Mouse (Mus musculus) midbrain, embryonic 13.5 days (tissue): ENCODE results near the gene Mfsd12. TPM values are rescaled to one million over a fixed set of nuclear protein-coding genes. Genes with fewer than 3 reads are reported as not detected.
A peak's percentile ranks its signal among the peaks of the same experiment; 100 is the strongest.

ENCODE experiments used
- ATAC-seq: fragments of 200-750 bp; cut with Nextera tagmentation; 2 replicates; pipeline ENCODE4 v1.8.0; 2017; ENCODE audit warnings: mild to moderate bottlenecking, moderate TSS enrichment, moderate library complexity
- H3K27ac ChIP-seq: fragments of 300-500 bp; sonication (generic); 2 replicates; pipeline ENCODE4 v1.5.1; 2015; ENCODE audit warnings: inconsistent platforms, mild to moderate bottlenecking, moderate library complexity
- H3K27me3 ChIP-seq: fragments of 300-500 bp; sonication (generic); 2 replicates; pipeline ENCODE4 v1.6.1; 2015; ENCODE audit warnings: mild to moderate bottlenecking, inconsistent platforms
- H3K36me3 ChIP-seq: fragments of 300-500 bp; sonication (generic); 2 replicates; pipeline ENCODE4 v1.6.1; 2015; ENCODE audit warnings: mild to moderate bottlenecking, inconsistent platforms
- H3K4me1 ChIP-seq: fragments of 300-500 bp; sonication (generic); replicated peaks from 2 replicates; pipeline ENCODE4 v1.6.1; 2015; ENCODE audit warnings: inconsistent platforms
- H3K4me2 ChIP-seq: fragments of 300-500 bp; sonication (generic); replicated peaks from 2 replicates; pipeline ENCODE4 v1.6.1; 2015; ENCODE audit warnings: moderate library complexity, mild to moderate bottlenecking, inconsistent platforms
- H3K4me3 ChIP-seq: fragments of 300-500 bp; sonication (generic); replicated peaks from 2 replicates; pipeline ENCODE4 v1.5.1; 2015; ENCODE audit warnings: mild to moderate bottlenecking, inconsistent platforms
- H3K9ac ChIP-seq: fragments of 300-500 bp; sonication (generic); replicated peaks from 2 replicates; pipeline ENCODE4 v1.6.1; 2015; ENCODE audit warnings: mild to moderate bottlenecking, inconsistent platforms
- H3K9me3 ChIP-seq: fragments of 300-500 bp; sonication (generic); 2 replicates; pipeline ENCODE4 v1.6.1; 2016; ENCODE audit warnings: mild to moderate bottlenecking, inconsistent platforms
- WGBS: fragments of 180-500 bp; shearing (Covaris S2); methylation state at CpG from one replicate; pipeline ENCODE4 v1.1.7; 2015; 5-methylcytosine and 5-hydroxymethylcytosine counted together
- polyA plus RNA-seq: library from polyadenylated mRNA; unstranded; fragments of >200 nt; fragmentation: Nextera tagmentation; extraction: Ambion mirVana; gene quantifications from 2 replicates; pipeline ENCODE4 v1.2.1, GENCODE M21; 2015

Mfsd12 gene
- polyA plus RNA-seq, 1 experiment from 2014 or later = 10.1 TPM

DNA sequence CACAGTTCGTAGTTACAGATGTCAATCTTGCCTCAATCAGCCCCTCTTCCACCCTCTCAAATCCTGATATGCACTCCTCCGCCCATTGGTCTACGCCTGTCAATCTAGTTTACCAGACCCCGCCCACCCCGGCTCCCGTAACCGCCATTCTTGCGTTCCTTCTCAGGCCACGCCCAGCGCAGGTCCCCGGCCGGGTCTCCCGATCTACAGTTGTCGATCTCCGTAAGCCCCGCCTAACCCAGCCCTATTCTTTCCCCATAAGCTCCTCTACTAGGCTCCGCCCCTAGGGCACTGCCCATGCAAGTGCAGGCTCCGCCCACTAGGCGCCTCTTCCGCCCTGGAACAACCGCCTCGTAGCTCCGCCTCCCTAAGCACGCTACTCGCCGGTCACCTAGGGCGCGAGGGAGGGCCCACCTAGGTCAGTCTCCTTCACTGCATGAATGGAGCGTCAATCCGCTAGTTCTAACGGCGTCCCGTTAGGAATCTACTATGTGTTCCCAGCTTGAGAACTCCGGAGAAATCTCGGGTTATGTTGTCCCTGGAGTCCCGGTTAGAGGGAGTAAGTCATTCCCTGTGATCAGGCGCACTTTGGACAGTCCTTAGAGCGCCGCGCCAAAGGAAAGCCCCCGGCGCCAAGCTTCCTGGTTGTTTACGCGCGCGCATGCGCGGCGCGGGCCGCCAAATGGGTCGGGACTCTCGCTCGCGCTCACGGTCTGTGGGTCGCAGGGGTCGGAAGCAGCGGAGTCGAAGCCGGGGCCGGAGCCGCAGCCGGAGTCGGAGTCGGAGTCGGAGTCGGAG lies 36.5 kb upstream of the Mfsd12 start, which contains the start of gene Cactin:
Gene Cactin (plus strand): TSS at position 554 of the 798 bp plus-strand sequence.
- H3K9ac ChIP-seq = peak within 1 kb of the TSS; percentile 92
- H3K4me3 ChIP-seq = peak within 1 kb of the TSS; percentile 96
- H3K36me3 ChIP-seq = peaks cover 66% of the 10 kb centered on the region
- H3K4me1 ChIP-seq = peaks cover 36% of the 10 kb centered on the region
- under 1% methylated on average over 68 of the region's 68 CpGs for WGBS
- peak; percentile 93 for ATAC-seq
- H3K4me2 ChIP-seq = peak within 1 kb of the TSS; percentile 87
- no peaks in the 10 kb centered on the region for H3K27me3 ChIP-seq
- peak within 1 kb of the TSS; percentile 90 for H3K27ac ChIP-seq
- no peaks in the 10 kb centered on the region for H3K9me3 ChIP-seq

DNA sequence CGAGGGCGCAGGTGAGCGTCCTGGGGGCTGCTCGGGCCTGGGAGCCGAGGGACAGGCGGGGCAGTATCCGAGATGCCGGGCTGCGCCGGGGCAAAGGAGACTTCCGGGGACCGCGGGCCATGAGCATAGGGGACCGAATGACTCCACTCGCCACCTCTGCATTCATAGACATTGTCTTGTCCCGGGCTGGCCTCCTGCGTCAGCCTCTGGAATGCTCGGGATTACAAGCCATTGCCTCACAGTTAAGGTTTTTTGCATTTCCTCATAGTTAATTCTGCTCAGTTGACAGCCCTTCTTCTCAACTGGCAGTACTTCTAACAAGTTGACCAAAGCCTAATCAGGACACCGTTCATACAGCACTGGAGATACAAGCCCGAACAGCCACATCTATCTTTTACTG lies 35.9 kb upstream of the Mfsd12 start:
- Histone ChIP-seq H3K9me3 (no peaks in the 10 kb centered on the region), H3K4me3 (peak overlapping the region; percentile 96), H3K4me1 (peaks cover 33% of the 10 kb centered on the region), H3K27me3 (no peaks in the 10 kb centered on the region), H3K27ac (peak overlapping the region; percentile 90), H3K36me3 (peaks cover 66% of the 10 kb centered on the region), H3K4me2 (peak overlapping the region; percentile 87), H3K9ac (peak overlapping the region; percentile 92)
- ATAC-seq = peak; percentile 7
- 3% methylated on average over 20 of the region's 20 CpGs for WGBS

DNA sequence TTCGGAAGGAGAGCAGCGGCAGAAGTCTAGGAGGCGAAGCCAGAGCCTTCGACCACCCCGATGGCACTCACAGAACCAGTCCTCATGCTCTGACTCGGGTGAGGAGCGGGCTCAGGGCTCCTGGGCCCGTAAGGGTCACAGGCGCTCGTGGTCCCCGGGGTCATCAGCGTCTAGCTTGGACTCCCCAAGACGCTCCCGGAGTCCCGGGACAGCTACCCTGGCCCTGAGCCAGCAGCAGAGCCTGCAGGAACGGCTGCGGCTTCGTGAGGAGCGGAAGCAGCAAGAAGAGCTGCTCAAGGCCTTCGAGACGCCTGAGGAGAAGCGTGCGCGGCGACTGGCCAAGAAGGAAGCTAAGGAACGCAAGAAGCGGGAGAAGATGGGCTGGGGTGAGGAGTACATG lies 34.8 kb upstream of the Mfsd12 start:
- Histone ChIP-seq H3K4me3 (peak overlapping the region; percentile 96; the same call in 1 of the 2 replicates), H3K27ac (no peak overlapping the region), H3K4me1 (peaks cover 25% of the 10 kb centered on the region), H3K4me2 (peak overlapping the region; percentile 87; the same call in 1 of the 2 replicates), H3K9me3 (no peaks in the 10 kb centered on the region), H3K27me3 (no peaks in the 10 kb centered on the region), H3K9ac (no peak overlapping the region; the same call in 1 of the 2 replicates), H3K36me3 (peaks cover 66% of the 10 kb centered on the region)
- WGBS = 94% methylated on average over 27 of the region's 27 CpGs
- no peak for ATAC-seq

DNA sequence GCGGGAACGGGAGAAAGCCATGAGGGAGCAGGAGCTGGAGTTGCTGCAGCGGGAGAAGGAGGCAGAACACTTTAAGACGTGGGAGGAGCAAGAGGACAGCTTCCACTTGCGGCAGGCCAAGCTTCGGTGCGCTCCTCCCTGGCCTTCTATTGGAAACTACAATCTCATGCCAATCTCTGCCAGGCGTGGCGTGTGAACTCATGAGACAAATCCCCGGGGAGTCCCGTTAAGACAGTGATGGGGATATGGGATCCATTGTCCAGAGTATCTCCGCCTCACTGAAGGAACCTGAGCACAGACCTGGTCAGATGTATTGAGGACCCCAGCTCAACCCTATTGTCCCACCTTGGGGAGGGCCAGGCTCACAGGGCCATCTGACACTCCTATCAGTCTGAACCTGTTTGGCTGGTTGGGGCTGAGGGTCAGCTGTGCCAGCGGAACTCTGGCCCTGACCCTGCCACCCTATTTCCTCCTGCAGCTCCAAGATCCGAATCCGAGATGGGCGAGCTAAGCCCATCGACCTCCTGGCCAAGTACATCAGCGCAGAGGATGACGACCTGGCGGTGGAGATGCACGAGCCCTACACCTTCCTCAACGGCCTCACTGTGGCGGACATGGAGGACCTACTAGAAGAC lies 34.0 kb upstream of the Mfsd12 start:
- H3K36me3 ChIP-seq = peaks cover 66% of the 10 kb centered on the region
- H3K4me3 ChIP-seq = no peak overlapping the region
- H3K27ac ChIP-seq = no peak overlapping the region
- H3K4me2 ChIP-seq = no peak overlapping the region
- H3K9me3 ChIP-seq = no peaks in the 10 kb centered on the region
- ATAC-seq = no peak
- H3K9ac ChIP-seq = no peak overlapping the region
- H3K27me3 ChIP-seq = no peaks in the 10 kb centered on the region
- H3K4me1 ChIP-seq = peaks cover 25% of the 10 kb centered on the region
- 94% methylated on average over 23 of the region's 23 CpGs for WGBS

DNA sequence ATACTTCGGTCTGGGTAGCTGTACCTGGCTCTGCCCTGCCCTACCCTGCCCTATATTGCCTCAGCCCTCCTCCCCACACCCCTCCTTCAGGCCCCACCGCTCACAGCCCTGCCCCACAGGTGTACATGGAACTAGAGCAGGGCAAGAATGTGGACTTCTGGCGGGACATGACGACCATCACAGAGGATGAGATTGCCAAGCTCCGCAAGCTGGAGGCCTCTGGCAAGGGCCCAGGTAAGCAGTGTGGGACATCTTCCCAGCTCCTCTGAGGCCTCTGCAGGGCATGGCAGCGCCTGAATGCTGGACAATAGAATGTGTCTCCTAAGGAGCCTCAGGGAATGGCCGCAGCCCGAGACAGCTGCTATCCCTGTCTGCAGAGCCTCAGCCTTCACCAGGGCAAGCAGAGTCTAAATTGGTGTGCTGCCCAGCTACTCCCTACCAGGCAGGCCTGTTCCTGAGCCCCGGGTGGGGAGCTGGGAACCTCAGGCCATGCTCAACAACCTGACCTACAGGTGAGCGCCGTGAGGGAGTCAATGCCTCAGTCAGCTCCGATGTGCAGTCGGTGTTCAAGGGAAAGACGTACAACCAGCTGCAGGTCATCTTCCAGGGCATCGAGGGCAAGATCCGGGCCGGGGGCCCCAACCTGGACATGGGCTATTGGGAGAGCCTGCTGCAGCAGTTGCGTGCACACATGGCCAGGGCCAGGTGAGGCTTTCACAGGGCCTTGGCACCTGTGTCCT lies 33.3 kb upstream of the Mfsd12 start:
- 95% methylated on average over 18 of the region's 18 CpGs for whole genome bisulfite sequencing
- Histone ChIP-seq H3K4me3 (no peak overlapping the region), H3K27me3 (no peaks in the 10 kb centered on the region), H3K36me3 (peaks cover 60% of the 10 kb centered on the region), H3K27ac (no peak overlapping the region), H3K9ac (no peak overlapping the region), H3K4me1 (peaks cover 21% of the 10 kb centered on the region), H3K4me2 (no peak overlapping the region), H3K9me3 (no peaks in the 10 kb centered on the region)
- ATAC-seq = no peak

DNA sequence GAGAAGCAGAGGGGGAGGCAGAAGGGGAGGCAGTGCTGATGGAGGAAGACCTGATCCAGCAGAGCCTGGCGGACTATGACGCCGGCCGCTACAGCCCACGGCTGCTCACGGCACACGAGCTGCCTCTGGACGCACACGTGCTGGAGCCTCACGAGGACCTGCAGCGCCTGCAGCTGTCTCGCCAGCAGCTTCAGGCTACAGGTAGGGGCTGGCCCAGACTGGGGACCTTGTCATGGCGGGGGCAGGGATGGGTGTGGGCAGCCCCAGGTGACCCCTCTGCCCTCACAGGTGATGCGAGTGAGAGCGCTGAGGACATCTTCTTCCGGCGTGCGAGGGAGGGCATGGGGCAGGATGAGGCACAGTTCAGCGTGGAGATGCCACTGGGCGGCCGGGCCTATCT lies 32.1 kb upstream of the Mfsd12 start:
- 94% methylated on average over 21 of the region's 21 CpGs for WGBS
- H3K4me3 ChIP-seq = no peak overlapping the region
- peaks cover 60% of the 10 kb centered on the region for H3K36me3 ChIP-seq
- ATAC-seq = no peak
- peaks cover 12% of the 10 kb centered on the region for H3K4me1 ChIP-seq
- no peak overlapping the region for H3K4me2 ChIP-seq
- no peak overlapping the region for H3K27ac ChIP-seq
- H3K27me3 ChIP-seq = no peaks in the 10 kb centered on the region
- no peak overlapping the region for H3K9ac ChIP-seq
- no peaks in the 10 kb centered on the region for H3K9me3 ChIP-seq

DNA sequence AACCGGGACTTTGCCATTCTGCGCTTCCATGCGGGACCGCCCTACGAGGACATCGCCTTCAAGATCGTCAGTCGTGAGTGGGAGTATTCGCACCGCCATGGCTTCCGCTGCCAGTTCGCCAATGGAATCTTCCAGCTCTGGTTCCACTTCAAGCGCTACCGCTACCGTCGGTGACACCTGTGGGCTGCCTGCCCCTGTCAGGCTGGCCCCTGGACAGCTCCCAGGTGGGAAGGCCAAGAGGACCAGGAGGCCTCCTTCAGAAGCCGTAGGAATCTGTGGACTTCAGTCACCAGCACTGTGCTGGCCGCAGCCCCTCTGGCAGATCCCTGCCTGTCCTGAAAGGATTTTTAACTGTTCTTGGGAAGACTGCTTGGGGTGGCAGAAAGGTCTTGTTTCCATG lies 31.5 kb upstream of the Mfsd12 start:
- Histone ChIP-seq H3K4me2 (no peak overlapping the region), H3K36me3 (peaks cover 60% of the 10 kb centered on the region), H3K4me3 (no peak overlapping the region), H3K4me1 (peaks cover 12% of the 10 kb centered on the region), H3K27ac (no peak overlapping the region), H3K27me3 (0 out of 2 replicates have a peak, but pooled peaks cover 6% of the 10 kb centered on the region), H3K9me3 (no peaks in the 10 kb centered on the region), H3K9ac (no peak overlapping the region)
- 95% methylated on average over 18 of the region's 18 CpGs for WGBS
- no peak for ATAC-seq

DNA sequence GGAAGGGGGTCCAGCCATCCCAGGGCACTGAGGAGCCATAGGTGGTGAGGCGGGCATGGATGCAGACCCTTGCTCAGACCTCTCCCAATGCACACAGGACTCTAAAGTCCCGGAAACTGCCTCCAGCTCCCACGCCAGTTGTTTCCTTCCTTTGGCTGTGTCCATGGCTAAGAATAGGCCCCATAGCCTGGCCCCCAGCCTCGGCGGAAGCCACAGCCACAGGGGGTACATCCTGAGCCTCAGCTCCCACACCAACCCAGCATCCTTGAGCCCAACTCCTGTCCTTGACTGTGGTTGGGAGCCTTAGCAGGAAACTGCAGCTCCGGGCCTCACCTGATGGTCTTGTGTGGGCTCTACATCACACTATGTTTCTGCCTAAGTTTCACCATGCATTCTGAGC lies 30.4 kb upstream of the Mfsd12 start:
- Histone ChIP-seq H3K9me3 (no peaks in the 10 kb centered on the region), H3K4me2 (no peak overlapping the region), H3K9ac (no peak overlapping the region), H3K4me1 (peaks cover 7% of the 10 kb centered on the region), H3K4me3 (no peak overlapping the region), H3K36me3 (peaks cover 60% of the 10 kb centered on the region), H3K27me3 (peaks cover 11% of the 10 kb centered on the region), H3K27ac (no peak overlapping the region)
- no peak for ATAC-seq
- WGBS = 89% methylated on average over 6 of the region's 6 CpGs

DNA sequence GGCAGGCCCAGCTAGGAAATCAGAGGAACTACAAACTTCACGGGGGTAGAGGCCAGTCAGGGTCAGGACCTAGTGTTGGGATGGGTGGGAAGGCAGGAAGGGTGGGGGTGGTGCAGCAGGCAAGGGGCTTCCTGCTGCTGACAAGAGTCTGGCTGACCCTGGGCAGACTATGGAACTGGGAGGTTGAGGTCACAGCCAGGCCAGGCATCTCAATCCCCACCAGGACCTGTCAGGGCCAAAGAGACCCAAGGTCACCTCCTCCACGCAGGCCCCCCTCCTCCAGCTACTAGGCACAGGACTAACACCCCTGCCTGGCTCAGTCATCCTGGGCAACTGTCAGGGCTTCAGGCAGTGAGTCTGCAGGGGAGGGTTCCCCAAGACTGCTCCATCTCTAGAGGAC lies 29.3 kb upstream of the Mfsd12 start:
- Histone ChIP-seq H3K4me2 (no peak overlapping the region), H3K9me3 (no peaks in the 10 kb centered on the region), H3K27ac (no peak overlapping the region), H3K36me3 (peaks cover 52% of the 10 kb centered on the region), H3K9ac (no peak overlapping the region), H3K27me3 (peaks cover 21% of the 10 kb centered on the region), H3K4me3 (no peak overlapping the region), H3K4me1 (0 out of 2 replicates have a peak, but pooled peaks cover 4% of the 10 kb centered on the region)
- 55% methylated on average over 2 of the region's 2 CpGs for WGBS
- no peak for ATAC-seq

DNA sequence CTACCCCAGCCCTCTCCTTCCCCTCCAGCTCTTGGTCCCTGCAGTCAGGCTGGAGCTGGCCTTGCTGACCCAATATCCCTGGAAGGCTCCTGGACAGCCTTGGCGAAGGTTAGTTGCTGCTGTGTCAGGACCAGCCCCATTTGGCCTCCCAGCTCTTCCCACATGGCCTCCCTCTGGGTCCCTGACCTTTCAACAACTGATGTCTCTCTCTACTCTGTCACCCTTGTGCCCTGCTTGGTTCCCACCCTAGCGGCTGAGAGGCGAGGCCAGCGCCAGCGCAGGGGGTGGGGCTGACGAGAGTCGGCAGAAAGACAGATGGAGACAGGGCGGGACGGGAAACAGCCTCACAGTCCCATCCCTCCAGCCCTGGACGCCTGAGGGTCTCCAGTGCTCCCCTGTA lies 28.9 kb upstream of the Mfsd12 start, which contains the start of gene Tbxa2r:
Gene Tbxa2r (plus strand): TSS at position 346 of the 400 bp plus-strand sequence.
- Histone ChIP-seq H3K27me3 (peaks cover 25% of the 10 kb centered on the region), H3K9me3 (no peaks in the 10 kb centered on the region), H3K4me3 (no peak within 1 kb of the TSS), H3K9ac (0 out of 2 replicates have a peak within 1 kb of the TSS, but pooled peaks have one; percentile 10), H3K4me2 (no peak within 1 kb of the TSS), H3K4me1 (0 out of 2 replicates have a peak, but pooled peaks cover 4% of the 10 kb centered on the region), H3K27ac (no peak within 1 kb of the TSS), H3K36me3 (peaks cover 47% of the 10 kb centered on the region)
- no peak for ATAC-seq
- WGBS = 15% methylated on average over 10 of the region's 10 CpGs

DNA sequence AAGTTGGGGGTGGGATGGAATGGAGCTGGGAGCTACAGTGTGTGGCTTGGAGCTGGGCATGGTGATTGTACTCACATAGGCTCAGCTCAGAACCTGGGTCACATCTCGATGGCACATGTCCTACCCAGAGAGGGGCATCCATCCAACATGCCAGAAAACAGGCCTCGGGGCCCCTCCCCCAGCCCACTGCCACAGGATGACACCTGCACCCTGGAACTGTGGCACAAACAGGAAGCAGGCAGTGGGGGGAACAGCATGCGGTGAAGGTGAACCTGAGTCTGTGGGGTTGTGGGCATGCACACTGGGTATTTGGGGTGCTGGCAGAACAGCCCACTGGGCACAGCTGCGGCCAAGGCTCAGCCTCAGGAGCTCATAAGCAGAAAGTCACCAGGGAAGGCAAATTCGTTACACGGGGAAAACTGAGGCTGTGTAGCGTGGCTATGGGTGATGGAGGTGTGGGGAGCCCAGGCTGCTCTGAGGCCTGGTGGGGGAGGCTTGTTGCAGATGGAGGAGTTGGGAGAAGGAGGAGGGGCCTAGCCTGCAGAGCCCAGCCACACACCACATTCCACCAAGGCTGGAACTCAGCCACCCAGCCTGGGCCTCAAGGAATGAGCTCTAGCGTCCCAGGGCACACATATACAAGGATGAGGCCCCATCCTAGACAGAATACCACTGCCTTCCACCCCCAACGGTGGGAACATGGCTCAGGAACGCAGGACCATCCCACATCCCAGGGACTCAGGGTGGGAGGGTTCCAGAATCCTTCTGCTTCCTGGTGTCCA lies 27.9 kb upstream of the Mfsd12 start:
- Histone ChIP-seq H3K36me3 (peaks cover 37% of the 10 kb centered on the region), H3K9ac (no peak overlapping the region), H3K9me3 (no peaks in the 10 kb centered on the region), H3K4me1 (0 out of 2 replicates have a peak, but pooled peaks cover 4% of the 10 kb centered on the region), H3K27me3 (peaks cover 31% of the 10 kb centered on the region), H3K4me2 (no peak overlapping the region), H3K27ac (no peak overlapping the region), H3K4me3 (no peak overlapping the region)
- ATAC-seq = no peak
- 79% methylated on average over 10 of the region's 10 CpGs for WGBS
